Mouse (Mus musculus) spleen, adult 12 weeks (tissue): ENCODE results near the gene Hjurp.
"Not testable (repeated sequence)": the region's sequence is repeated elsewhere in the genome, so short reads cannot be mapped to it uniquely, and the experiment has no call there.

Source experiments
- DNase-seq: peaks from one replicate; pipeline ENCODE4 v3.0.0; 2022; ENCODE audit warnings: low spot score

Hjurp gene

DNA sequence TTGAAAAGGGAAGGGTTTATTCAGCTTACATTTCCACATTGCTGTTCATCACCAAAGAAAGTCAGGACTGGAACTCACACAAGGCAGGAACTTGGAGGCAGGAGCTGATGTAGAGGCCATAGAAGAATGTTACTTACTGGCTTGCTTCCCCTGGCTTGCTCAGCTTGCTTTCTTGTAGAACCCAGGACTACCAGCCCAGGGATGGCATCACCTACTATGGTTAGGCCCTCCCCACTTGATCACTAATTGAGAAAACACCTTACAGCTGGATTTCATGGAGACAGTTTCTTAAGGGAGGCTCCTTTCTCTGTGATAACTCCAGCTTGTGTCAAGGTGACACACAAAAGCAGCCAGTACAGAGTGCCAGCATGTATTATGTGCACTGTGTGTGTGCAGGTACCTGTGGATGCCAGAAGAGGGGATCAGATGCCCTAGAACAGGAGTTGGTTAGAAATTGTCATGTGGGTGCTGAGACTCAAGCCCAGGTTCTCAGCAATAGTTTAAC lies 54.4 kb downstream of the Hjurp start:
- not testable (repeated sequence) for DNase-seq

DNA sequence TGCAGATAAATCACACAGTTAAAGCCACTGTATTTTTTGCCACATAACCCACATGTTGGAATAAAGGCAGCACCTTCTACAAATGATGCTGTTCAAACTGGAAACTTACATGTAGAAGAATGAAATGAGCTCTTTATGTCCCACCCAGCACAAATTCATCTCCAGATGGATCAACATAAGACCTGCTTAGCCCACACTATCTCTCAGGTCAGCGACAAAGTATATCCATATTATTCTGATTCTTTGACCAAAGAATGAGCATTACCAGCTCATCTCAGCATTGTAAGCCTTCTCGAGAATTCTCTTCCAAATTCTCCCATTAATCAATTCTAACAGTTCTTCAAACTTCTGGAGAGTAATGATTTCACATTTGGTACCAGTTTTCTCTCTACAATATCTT lies 55.2 kb downstream of the Hjurp start:
- no peak for DNase-seq

DNA sequence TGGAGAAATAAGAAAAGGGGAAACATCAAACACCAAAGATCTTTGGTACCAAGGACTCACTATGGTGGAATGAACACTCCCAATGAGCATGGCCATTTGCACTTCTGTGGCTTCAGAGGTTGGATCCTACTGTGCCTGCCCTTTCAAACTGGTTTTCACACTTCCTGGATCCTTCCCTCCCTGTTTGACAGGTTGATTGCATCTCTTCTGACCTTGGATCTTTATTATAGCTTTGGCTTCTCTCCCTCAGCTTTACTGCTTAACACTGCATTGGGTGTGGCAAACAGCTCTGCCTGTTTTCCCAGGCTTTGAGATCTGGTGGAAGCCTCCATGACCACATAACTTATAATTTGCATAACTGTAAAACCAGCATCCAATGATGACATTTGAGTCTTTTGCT lies 57.1 kb downstream of the Hjurp start:
- DNase-seq: no peak

DNA sequence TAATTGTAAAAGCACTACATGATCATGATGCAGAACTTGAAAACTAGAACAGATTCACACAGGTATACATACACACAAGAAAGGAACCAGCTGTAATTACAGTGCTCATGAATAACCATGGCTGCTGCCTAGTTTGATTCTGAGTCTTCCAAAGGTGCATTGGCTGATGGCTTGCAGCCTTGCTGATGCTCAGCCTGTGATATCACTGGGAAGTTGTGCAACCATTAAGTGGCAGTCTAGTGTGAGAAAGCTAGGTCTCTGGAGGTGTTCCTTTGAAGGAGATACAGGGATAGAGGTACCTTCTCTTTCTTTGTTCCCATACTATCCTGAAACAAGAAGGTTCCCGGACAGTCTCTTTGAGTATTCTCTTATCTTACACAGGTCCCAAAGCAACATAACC lies 58.4 kb downstream of the Hjurp start:
- DNase-seq: no peak

DNA sequence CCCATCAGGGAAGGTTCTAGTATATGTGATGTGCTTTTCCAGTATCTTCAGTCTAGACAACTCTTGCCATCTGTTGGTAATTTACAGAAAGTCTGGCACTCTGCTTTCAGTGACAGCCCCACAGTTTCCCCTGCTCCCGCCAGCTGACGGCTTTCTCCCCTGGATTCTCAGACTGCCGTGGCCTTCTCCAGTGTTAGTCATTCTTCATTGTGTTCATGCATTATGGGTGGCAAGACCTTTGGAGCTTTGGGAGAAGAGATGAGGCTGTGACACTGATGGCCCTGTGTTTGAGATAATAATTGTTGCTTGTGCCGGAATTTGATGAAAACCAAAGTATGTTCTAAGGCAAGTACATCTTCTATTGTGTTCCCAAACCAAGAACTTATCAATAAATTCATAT lies 58.8 kb downstream of the Hjurp start:
- DNase-seq: no peak

DNA sequence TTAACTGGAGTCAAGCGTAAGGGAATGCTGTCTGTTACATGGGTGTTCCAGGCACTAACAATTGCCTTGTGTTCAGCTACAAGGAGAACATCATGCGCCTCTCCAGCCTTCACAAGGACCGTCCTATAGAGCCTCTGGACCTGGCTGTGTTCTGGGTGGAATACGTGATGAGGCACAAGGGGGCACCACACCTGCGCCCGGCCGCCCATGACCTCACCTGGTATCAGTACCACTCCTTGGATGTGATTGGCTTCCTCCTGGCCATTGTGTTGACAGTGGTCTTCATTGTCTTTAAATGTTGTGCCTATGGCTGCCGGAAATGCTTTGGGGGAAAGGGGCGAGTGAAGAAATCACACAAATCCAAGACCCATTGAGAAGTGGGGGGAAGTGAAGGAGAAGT lies 59.4 kb downstream of the Hjurp start:
- no peak for DNase-seq

DNA sequence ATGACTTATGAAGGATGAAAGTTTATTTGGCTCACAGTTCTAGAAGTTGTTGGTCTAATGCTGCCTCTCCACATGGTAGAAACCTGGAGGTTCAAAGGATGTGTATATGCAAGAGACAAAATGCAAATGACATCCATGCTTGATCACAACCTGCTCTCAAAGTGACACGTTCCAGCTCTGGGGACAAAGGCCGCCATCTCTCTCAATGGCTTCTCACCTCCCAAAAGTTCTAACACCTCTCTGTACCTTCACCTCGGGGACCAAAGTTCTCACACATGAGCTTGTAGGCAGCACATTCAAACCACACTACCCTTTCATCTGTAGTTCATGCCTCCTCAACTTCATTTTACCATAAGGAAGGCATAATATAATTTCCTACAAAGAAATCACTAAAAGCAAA lies 59.9 kb downstream of the Hjurp start:
- DNase-seq: no peak

DNA sequence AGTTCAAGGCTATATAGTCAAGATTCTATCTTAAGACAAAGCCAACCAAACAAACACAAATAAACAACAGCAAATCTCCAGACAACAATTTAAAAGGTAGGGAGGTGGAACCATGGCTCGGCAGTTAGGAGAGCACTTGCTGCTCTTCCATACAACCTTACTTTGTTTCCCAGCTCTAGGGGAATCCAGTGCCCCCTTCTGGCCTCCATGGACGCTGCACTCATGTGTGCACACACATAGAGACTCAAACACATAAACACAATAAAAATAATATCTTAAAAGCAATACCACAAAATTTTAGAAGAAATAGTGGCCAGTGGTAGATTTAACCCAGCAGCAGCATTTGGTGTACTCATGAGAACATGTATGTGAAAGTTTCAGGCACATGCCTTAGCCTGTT lies 60.3 kb downstream of the Hjurp start:
- DNase-seq: no peak

DNA sequence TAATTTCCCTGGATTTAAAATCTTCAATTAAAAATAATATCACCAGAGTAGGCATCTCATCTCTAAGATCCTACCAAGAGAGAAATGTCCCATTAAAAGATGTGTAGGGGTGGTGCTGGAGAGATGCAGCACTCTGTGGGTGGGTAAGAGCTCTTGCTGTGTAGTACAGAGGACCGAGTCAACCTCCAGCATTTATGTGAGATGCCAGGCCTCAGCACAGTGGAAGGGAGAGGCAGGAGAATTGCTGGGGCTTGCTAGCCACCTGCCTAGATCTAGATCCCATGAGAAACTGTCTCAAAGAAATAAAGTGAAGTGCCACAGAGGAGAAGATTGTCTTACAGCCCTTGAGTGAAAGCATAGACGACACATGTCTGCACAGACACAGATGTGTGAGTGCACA lies 60.9 kb downstream of the Hjurp start:
- no peak for DNase-seq

DNA sequence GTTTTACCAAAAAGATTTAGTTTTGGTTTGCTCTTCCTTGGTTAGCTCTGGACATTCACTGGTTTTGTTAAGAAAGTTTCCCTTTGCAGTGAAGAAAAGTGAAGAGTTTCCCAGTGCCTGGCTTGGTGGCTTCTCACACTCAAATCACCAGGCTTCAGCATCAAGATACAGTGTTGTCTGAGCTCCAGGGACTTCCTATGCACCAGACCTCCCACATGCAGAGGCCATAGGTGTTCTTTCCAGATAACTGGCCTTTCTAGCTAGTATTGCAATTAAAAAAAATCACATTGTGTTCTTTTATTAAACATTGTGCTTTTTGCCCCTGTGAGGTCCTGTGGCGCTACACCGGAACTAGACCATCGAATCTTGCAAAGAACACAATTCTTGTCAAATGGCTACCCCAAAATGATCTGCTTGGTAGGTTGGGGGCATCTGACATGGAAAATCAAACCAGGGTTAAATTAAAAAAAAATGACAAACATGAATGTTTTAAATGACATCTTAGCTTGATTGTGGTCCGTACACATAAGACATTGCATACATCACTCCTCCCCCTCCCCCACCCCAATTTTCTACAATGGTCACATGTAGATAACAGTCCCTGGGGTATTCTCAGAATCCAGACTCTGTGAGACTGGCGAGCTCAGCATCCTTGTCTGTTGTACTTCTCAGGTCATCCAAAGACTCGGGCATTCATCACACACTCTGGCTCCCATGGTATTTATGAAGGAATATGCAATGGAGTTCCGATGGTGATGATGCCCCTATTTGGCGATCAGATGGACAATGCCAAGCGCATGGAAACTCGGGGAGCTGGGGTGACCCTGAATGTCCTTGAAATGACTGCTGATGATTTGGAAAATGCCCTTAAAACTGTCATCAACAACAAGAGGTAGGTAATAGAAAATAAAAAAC lies 61.7 kb downstream of the Hjurp start:
- no peak for DNase-seq

DNA sequence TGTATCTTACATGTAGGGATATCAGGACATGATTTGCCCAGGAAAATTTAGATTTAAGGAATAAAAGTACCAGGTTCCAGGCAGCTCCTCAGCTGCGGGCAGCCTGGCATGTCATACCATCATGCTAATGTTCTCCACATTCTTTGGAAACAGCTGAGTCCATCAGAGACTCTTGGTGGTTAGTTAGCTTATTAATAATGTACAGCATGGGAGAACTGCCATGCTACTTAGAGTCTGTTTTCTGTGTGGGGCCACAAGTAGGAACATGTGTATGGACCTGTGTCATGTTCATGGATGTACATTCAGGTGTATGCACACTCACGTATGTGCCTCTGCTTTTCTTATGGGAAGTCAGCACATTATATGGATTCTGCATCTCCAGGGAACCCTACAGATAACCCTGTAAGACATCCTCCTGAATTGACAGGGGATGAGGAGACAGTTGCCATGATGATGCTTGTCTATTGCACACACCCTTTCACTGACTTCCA lies 62.9 kb downstream of the Hjurp start:
- DNase-seq: no peak

DNA sequence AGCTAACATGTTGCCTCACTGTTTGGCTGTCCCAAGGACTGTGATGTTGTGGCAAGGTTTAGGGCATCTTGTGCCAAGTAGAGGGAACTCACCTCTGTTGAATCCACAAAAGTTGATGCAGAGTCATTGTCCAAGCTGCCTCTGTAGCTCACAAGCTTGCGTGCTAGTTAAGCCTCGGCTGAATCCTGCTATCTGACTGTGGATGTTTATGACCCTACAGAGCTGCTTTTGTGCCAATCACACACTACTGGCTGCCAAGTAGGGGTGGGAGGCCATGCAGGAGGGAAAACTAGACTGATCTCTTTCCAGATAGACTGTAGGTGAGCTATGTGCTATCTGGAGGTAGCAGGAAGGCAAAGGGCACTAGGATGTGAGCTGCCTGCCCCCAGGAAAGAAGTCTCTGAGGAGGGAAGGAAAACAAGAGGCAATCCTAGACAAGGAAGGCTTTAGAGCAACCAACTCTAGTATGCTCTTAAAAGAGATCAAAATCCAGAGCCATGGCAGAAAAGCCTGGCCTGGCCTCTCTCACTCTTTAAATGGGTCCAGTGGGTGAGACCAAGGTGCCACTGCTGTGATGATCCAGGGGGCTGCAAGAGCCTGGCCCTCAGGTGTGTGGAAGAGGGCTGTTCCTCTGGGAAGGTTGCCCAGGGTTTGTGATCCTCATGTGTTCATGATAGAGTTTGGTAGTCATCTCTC lies 63.5 kb downstream of the Hjurp start:
- DNase-seq: no peak

DNA sequence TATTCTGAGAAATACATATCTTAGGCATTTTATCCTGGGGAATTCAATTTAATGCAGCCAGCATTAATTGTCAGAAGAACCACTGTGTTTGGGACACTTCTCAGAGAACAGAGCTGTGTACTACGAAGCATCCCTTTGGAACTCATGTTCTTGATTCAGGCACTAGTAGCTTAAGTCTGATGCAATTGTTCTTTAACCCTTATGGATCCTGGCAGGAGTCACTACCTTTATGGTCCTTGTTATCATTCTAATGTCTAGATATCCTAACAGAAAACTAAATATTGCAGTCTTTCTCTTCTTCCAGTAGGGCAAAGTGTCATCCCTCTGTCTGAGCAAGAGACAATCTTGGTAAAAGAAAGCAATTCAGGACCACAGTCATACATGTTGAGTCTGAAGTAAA lies 64.4 kb downstream of the Hjurp start:
- no peak for DNase-seq
